Mouse (Mus musculus) testis, adult 2 months (tissue): ENCODE measurements around the gene Slamf8. TPM values are rescaled to one million over a fixed set of nuclear protein-coding genes. Genes with fewer than 3 reads are reported as not detected.

ENCODE experiments used
- H3K27ac ChIP-seq: fragments of 200-500 bp; 2 replicates; pipeline ENCODE4 v1.5.1; 2012; ENCODE audit warnings: low read depth, low read length; ENCODE audit not compliant: control insufficient read depth, insufficient read depth
- H3K27me3 ChIP-seq: fragments of 200-500 bp; 2 replicates; pipeline ENCODE4 v1.6.1; 2012; ENCODE audit warnings: mild to moderate bottlenecking, low read length, moderate library complexity; ENCODE audit not compliant: control insufficient read depth, insufficient read depth
- H3K36me3 ChIP-seq: fragments of 200-500 bp; 2 replicates; pipeline ENCODE4 v1.6.1; 2012; ENCODE audit warnings: mild to moderate bottlenecking, low read length; ENCODE audit not compliant: control insufficient read depth, insufficient read depth
- H3K4me1 ChIP-seq: fragments of 200-500 bp; 2 replicates; pipeline ENCODE4 v1.6.1; 2012; ENCODE audit warnings: low read length; ENCODE audit not compliant: control insufficient read depth, insufficient read depth
- H3K4me3 ChIP-seq: fragments of 200-500 bp; 2 replicates; pipeline ENCODE4 v1.5.1; 2012; ENCODE audit warnings: low read depth, mild to moderate bottlenecking, low read length, moderate library complexity, mixed read lengths; ENCODE audit not compliant: control insufficient read depth
- CTCF ChIP-seq: fragments of 200-500 bp; IDR thresholded peaks from 2 replicates; pipeline ENCODE4 v1.5.1; 2012; ENCODE audit warnings: low read depth, mild to moderate bottlenecking, inconsistent platforms, low read length, moderate library complexity; ENCODE audit not compliant: control insufficient read depth, insufficient read depth, insufficient replicate concordance
- POLR2A ChIP-seq: fragments of 200-500 bp; IDR thresholded peaks from 2 replicates; pipeline ENCODE4 v1.6.1; 2012; ENCODE audit warnings: low read depth, mild to moderate bottlenecking, inconsistent platforms, low read length, moderate library complexity; ENCODE audit not compliant: control insufficient read depth
- polyA plus RNA-seq: library from polyadenylated mRNA; depleted of rRNA; stranded (reverse); fragments of >200 nt; gene quantifications from 2 replicates; pipeline ENCODE4 v1.2.3, GENCODE M21; 2012; rRNA removed

Gene Slamf8
- 0.06 TPM in 1 of 2 replicates, not detected in the other for polyA plus RNA-seq

GRCm38 (mm10) chr1:172590385-172590784, at the start of gene Slamf8:
Gene Slamf8, minus strand, starts transcription at chr1:172590568.
- TF ChIP-seq CTCF = no peak
- no peak for TF ChIP-seq POLR2A
- no peak within 1 kb of the TSS for H3K27ac ChIP-seq
- H3K27me3 ChIP-seq = no peaks in the 10 kb centered on the region
- H3K4me3 ChIP-seq = no peak within 1 kb of the TSS
- H3K4me1 ChIP-seq = peaks cover 4% of the 10 kb centered on the region; the same call in 1 of the 2 replicates
- no peaks in the 10 kb centered on the region for H3K36me3 ChIP-seq

GRCm38 (mm10) chr1:172638781-172639180, 48.4 kb upstream of the Slamf8 start:
- TF ChIP-seq CTCF = no peak
- no peak for TF ChIP-seq POLR2A
- Histone ChIP-seq H3K27ac (no peak overlapping the region), H3K4me3 (no peak overlapping the region), H3K27me3 (no peaks in the 10 kb centered on the region), H3K4me1 (peaks cover 6% of the 10 kb centered on the region), H3K36me3 (no peaks in the 10 kb centered on the region)

- H3K36me3 ChIP-seq = no peaks in the 10 kb centered on the region
- no peak overlapping the region for H3K27ac ChIP-seq
- no peaks in the 10 kb centered on the region for H3K27me3 ChIP-seq
- no peak for TF ChIP-seq CTCF
- H3K4me1 ChIP-seq = peaks cover 6% of the 10 kb centered on the region
- H3K4me3 ChIP-seq = no peak overlapping the region
Observed at GRCm38 (mm10) chr1:172637801-172638200, 47.4 kb upstream of the Slamf8 start.

- no peak overlapping the region for H3K27ac ChIP-seq
- no peak overlapping the region for H3K4me3 ChIP-seq
- TF ChIP-seq CTCF (no peak), POLR2A (no peak)
- H3K4me1 ChIP-seq = peaks cover 6% of the 10 kb centered on the region
- H3K27me3 ChIP-seq = no peaks in the 10 kb centered on the region
- no peaks in the 10 kb centered on the region for H3K36me3 ChIP-seq
Observed at GRCm38 (mm10) chr1:172636266-172636665, 45.9 kb upstream of the Slamf8 start.

- Histone ChIP-seq H3K4me1 (peaks cover 6% of the 10 kb centered on the region), H3K4me3 (no peak overlapping the region), H3K27ac (no peak overlapping the region), H3K27me3 (no peaks in the 10 kb centered on the region), H3K36me3 (no peaks in the 10 kb centered on the region)
- TF ChIP-seq POLR2A = no peak
- TF ChIP-seq CTCF = no peak
Observed at GRCm38 (mm10) chr1:172635258-172635657, 44.9 kb upstream of the Slamf8 start.

- Histone ChIP-seq H3K27ac (no peak overlapping the region), H3K27me3 (no peaks in the 10 kb centered on the region), H3K4me1 (peaks cover 6% of the 10 kb centered on the region), H3K36me3 (no peaks in the 10 kb centered on the region), H3K4me3 (no peak overlapping the region)
- TF ChIP-seq CTCF = no peak
- TF ChIP-seq POLR2A = no peak
Observed at GRCm38 (mm10) chr1:172634136-172634535, 43.8 kb upstream of the Slamf8 start.

GRCm38 (mm10) chr1:172632451-172633326, 42.3 kb upstream of the Slamf8 start, which contains the start of gene Dusp23:
Gene Dusp23, minus strand, starts transcription at chr1:172632962.
- Histone ChIP-seq H3K4me3 (peak within 1 kb of the TSS; percentile 89), H3K27me3 (no peaks in the 10 kb centered on the region), H3K36me3 (no peaks in the 10 kb centered on the region), H3K27ac (peak within 1 kb of the TSS; percentile 77), H3K4me1 (peaks cover 6% of the 10 kb centered on the region)
- peak; percentile 87 for TF ChIP-seq CTCF
- peak; percentile 57; the same call in 1 of the 2 replicates for TF ChIP-seq POLR2A
